Mouse (Mus musculus) liver, postnatal 0 days (tissue): Measurements from ENCODE around the gene Fbxw10. TPM values are rescaled to one million over a fixed set of nuclear protein-coding genes. Genes with fewer than 3 reads are reported as not detected.
A peak's percentile ranks its signal among the peaks of the same experiment; 100 is the strongest.

Source experiments
- ATAC-seq: fragments of 200-750 bp; cut with Nextera tagmentation; 2 replicates; pipeline ENCODE4 v1.8.0; 2017; ENCODE audit warnings: mild to moderate bottlenecking, moderate library complexity
- DNase-seq: peaks from one replicate; pipeline ENCODE4 v3.0.0-alpha.2; 2016
- H3K27ac ChIP-seq: fragments of 300-500 bp; sonication (generic); 2 replicates; pipeline ENCODE4 v1.5.1; 2014; ENCODE audit warnings: antibody characterized with exemption, moderate library complexity, mild to moderate bottlenecking, low read depth
- H3K27me3 ChIP-seq: fragments of 300-500 bp; sonication (generic); 2 replicates; pipeline ENCODE4 v1.6.1; 2014; ENCODE audit warnings: low read length, control low read depth, mixed read lengths; ENCODE audit not compliant: insufficient read depth
- H3K36me3 ChIP-seq: fragments of 300-500 bp; sonication (generic); replicated peaks from 2 replicates; pipeline ENCODE4 v1.6.1; 2014; ENCODE audit warnings: mild to moderate bottlenecking, control low read depth, low read length, moderate library complexity, mixed read lengths; ENCODE audit not compliant: insufficient read depth
- H3K4me1 ChIP-seq: fragments of 300-500 bp; sonication (generic); 2 replicates; pipeline ENCODE4 v1.6.1; 2014; ENCODE audit warnings: antibody characterized with exemption, mild to moderate bottlenecking, control low read depth; ENCODE audit not compliant: insufficient read depth
- H3K4me2 ChIP-seq: fragments of 300-500 bp; sonication (generic); 2 replicates; pipeline ENCODE4 v1.6.1; 2014; ENCODE audit warnings: low read depth, mild to moderate bottlenecking, low read length, moderate library complexity, mixed read lengths
- H3K4me3 ChIP-seq: fragments of 300-500 bp; sonication (generic); 2 replicates; pipeline ENCODE4 v1.5.1; 2014; ENCODE audit warnings: low read depth, low read length
- H3K9ac ChIP-seq: fragments of 300-500 bp; sonication (generic); replicated peaks from 2 replicates; pipeline ENCODE4 v1.6.1; 2014; ENCODE audit warnings: mild to moderate bottlenecking, moderate library complexity
- H3K9me3 ChIP-seq: fragments of 300-500 bp; sonication (generic); 2 replicates; pipeline ENCODE4 v1.6.1; 2016; ENCODE audit warnings: mild to moderate bottlenecking, control low read depth, low read length, mixed read lengths
- CTCF ChIP-seq: sonication (generic); IDR thresholded peaks from 2 replicates; pipeline ENCODE4 v1.5.1; 2016; ENCODE audit warnings: antibody characterized with exemption, low read depth
- EP300 ChIP-seq: IDR thresholded peaks from 2 replicates; pipeline ENCODE4 v1.6.1; 2016; ENCODE audit warnings: antibody characterized with exemption, low read depth, mild to moderate bottlenecking
- WGBS: fragments of 180-500 bp; shearing (Covaris S2); extraction: QIAGEN DNeasy Blood & Tissue Kit; methylation state at CpG from one replicate; pipeline ENCODE4 v1.1.7; 2014; ENCODE audit not compliant: insufficient replicate concordance; 5-methylcytosine and 5-hydroxymethylcytosine counted together
- polyA plus RNA-seq: library from polyadenylated mRNA; unstranded; fragments of >200 nt; fragmentation: Nextera tagmentation; extraction: Ambion mirVana; gene quantifications from 2 replicates; pipeline ENCODE4 v1.2.1, GENCODE M21; 2015

Fbxw10 gene
- polyA plus RNA-seq, 1 experiment from 2014 or later = 0.13 TPM

GRCm38 (mm10) chr11:62813970-62814624, 32.8 kb upstream of the Fbxw10 start:
- 62% methylated on average over 6 of the region's 6 CpGs for WGBS
- no peaks in the 10 kb centered on the region for H3K27me3 ChIP-seq
- TF ChIP-seq EP300 (no peak), CTCF (no peak)
- DNase-seq (no peak), ATAC-seq (no peak)
- peaks cover under 1% of the 10 kb centered on the region; the same call in 1 of the 2 replicates for H3K4me1 ChIP-seq
- H3K36me3 ChIP-seq = no peaks in the 10 kb centered on the region
- no peaks in the 10 kb centered on the region for H3K9me3 ChIP-seq
- no peak overlapping the region for H3K9ac ChIP-seq
- no peak overlapping the region for H3K4me2 ChIP-seq
- H3K4me3 ChIP-seq = no peak overlapping the region
- no peak overlapping the region for H3K27ac ChIP-seq

GRCm38 (mm10) chr11:62814625-62815024, 32.2 kb upstream of the Fbxw10 start:
- no peak for ATAC-seq
- H3K4me3 ChIP-seq = no peak overlapping the region
- H3K27me3 ChIP-seq = no peaks in the 10 kb centered on the region
- peaks cover 6% of the 10 kb centered on the region for H3K4me1 ChIP-seq
- no peak overlapping the region for H3K9ac ChIP-seq
- no peak overlapping the region for H3K27ac ChIP-seq
- TF ChIP-seq CTCF (no peak), EP300 (no peak)
- no peak for DNase-seq
- no peaks in the 10 kb centered on the region for H3K9me3 ChIP-seq
- H3K36me3 ChIP-seq = no peaks in the 10 kb centered on the region
- H3K4me2 ChIP-seq = no peak overlapping the region
- WGBS = 38% methylated on average over 4 of the region's 4 CpGs

GRCm38 (mm10) chr11:62815438-62815837, 31.4 kb upstream of the Fbxw10 start:
- 76% methylated on average over 1 of the region's 1 CpGs for WGBS
- DNase-seq = no peak
- H3K9me3 ChIP-seq = no peaks in the 10 kb centered on the region

GRCm38 (mm10) chr11:62816591-62816990, 30.3 kb upstream of the Fbxw10 start:
- WGBS = 69% methylated on average over 6 of the region's 6 CpGs
- Histone ChIP-seq H3K36me3 (no peaks in the 10 kb centered on the region), H3K9me3 (no peaks in the 10 kb centered on the region), H3K27me3 (no peaks in the 10 kb centered on the region), H3K4me3 (no peak overlapping the region), H3K4me1 (peaks cover 21% of the 10 kb centered on the region), H3K9ac (no peak overlapping the region), H3K27ac (no peak overlapping the region), H3K4me2 (no peak overlapping the region)
- DNase-seq = no peak
- ATAC-seq = no peak
- TF ChIP-seq EP300 = no peak
- TF ChIP-seq CTCF = no peak

More at GRCm38 (mm10) chr11:62815438-62815837, 31.4 kb upstream of the Fbxw10 start:
- ATAC-seq = no peak
- H3K36me3 ChIP-seq = no peaks in the 10 kb centered on the region
- peaks cover 13% of the 10 kb centered on the region for H3K4me1 ChIP-seq
- no peak overlapping the region for H3K4me2 ChIP-seq
- TF ChIP-seq EP300 = no peak
- no peaks in the 10 kb centered on the region for H3K27me3 ChIP-seq
- no peak overlapping the region for H3K4me3 ChIP-seq
- no peak overlapping the region for H3K9ac ChIP-seq
- no peak overlapping the region for H3K27ac ChIP-seq

GRCm38 (mm10) chr11:62819059-62819686, 27.7 kb upstream of the Fbxw10 start:
- no peak for ATAC-seq
- DNase-seq = no peak
- TF ChIP-seq EP300 = no peak
- TF ChIP-seq CTCF = no peak
- Histone ChIP-seq H3K36me3 (no peaks in the 10 kb centered on the region), H3K9ac (no peak overlapping the region), H3K27ac (no peak overlapping the region), H3K4me1 (peaks cover 22% of the 10 kb centered on the region), H3K4me2 (no peak overlapping the region), H3K9me3 (no peaks in the 10 kb centered on the region), H3K27me3 (no peaks in the 10 kb centered on the region), H3K4me3 (no peak overlapping the region)
- 71% methylated on average over 8 of the region's 8 CpGs for WGBS

- Histone ChIP-seq H3K36me3 (no peaks in the 10 kb centered on the region), H3K9ac (0 out of 2 replicates have a peak within 1 kb of the TSS, but pooled peaks have one; percentile 17), H3K4me3 (peak within 1 kb of the TSS; percentile 44), H3K4me2 (peak within 1 kb of the TSS; percentile 67), H3K9me3 (no peaks in the 10 kb centered on the region), H3K27ac (peak within 1 kb of the TSS; percentile 26; the same call in 1 of the 2 replicates), H3K4me1 (peaks cover 22% of the 10 kb centered on the region), H3K27me3 (no peaks in the 10 kb centered on the region)
- TF ChIP-seq CTCF = no peak
- no peak for TF ChIP-seq EP300
- ATAC-seq (peak; percentile 77), DNase-seq (peak; percentile 64)
- WGBS = 11% methylated on average over 15 of the region's 15 CpGs
Measured at GRCm38 (mm10) chr11:62820059-62820541, 26.8 kb upstream of the Fbxw10 start, which contains the start of gene Trim16. Gene Trim16, plus strand, starts transcription at chr11:62820231.
